Mouse (Mus musculus) adrenal gland, adult 10 weeks (tissue): ENCODE measurements around the gene Kctd15. TPM values are rescaled to one million over a fixed set of nuclear protein-coding genes. Genes with fewer than 3 reads are reported as not detected.

Experiments used
- polyA plus RNA-seq: library from polyadenylated mRNA; stranded (reverse); fragments of 350-450 nt; fragmentation: Illumina TruSeq; extraction: RNeasy Lipid Tissue Mini Kit (QIAGEN cat#74804); gene quantifications from one replicate; pipeline ENCODE4 v1.2.3, GENCODE M21; 2014; ENCODE audit warnings: low read depth, low replicate concordance

The Kctd15 gene
- 0.23 TPM for polyA plus RNA-seq

GRCm38 (mm10) chr7:34656632-34657031 is at the start of gene Kctd15:
Gene Kctd15 (minus strand): TSS chr7:34656732.

Other genes with a start within 250 kb of the Kctd15 start
- gene Chst8, start 156.0 kb upstream of the Kctd15 start, polyA plus RNA-seq, result not detected